In the genomic region with DNA sequence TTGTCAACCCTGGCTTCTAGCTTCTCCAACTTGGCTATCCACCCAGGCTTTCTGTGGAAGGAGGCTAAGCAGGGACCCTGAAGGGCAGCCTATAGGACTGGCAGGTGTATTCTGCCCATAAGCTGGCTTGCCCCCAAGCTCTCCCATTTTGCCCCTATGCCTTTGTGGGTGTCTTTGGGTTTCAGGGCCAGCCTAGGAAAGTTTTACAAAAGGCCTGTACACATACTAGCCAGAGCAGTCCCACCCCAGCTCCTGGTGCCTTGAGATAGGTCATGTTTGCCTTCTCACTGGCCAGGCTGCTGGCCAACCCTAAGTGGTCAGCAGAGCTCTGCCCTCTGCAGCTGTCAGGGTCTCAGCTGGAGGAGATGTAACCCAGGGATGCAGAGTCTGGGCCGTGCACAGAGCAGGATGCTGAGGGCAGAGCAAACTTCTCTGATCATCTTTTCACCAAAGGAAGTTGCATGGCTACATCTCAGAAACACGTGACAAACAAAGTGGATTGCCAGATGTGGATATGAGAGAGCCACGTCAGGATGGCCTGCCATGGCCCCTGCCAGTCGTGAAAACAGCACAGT, we compare ENCODE assay signal across 7 mouse cellular contexts. TPM values are rescaled to one million over a fixed set of nuclear protein-coding genes. Genes with fewer than 3 reads are reported as not detected.
DNase-seq lines count a peak whose midpoint lies in the region; ATAC-seq and TF ChIP-seq lines count a peak whose summit lies in the region.

No protein-coding gene starts in this region.

- H3K9ac ChIP-seq in lung, embryonic 14.5 days: peak overlapping the region; percentile 90
- H3K9ac ChIP-seq in hindbrain, embryonic 13.5 days: peak overlapping the region; percentile 98
- peak overlapping the region; percentile 95 for H3K9ac ChIP-seq in midbrain, embryonic 12.5 days (replicated peaks)

- H3K9me3 ChIP-seq in lung, embryonic 14.5 days (ENCODE audit: low read depth, low read length): no peaks in the 10 kb centered on the region
- H3K9me3 ChIP-seq in embryonic facial prominence, embryonic 10.5 days: no peaks in the 10 kb centered on the region
- H3K9me3 ChIP-seq in hindbrain, embryonic 13.5 days: no peaks in the 10 kb centered on the region
- H3K9me3 ChIP-seq in midbrain, embryonic 12.5 days: no peaks in the 10 kb centered on the region

- no peak for TF ChIP-seq CTCF in lung, embryonic 14.5 days (IDR thresholded peaks at IDR 0.05; ENCODE audit: low read depth)

- no peaks in the 10 kb centered on the region for H3K27me3 ChIP-seq in lung, embryonic 14.5 days (ENCODE audit: insufficient read depth, low read length)
- H3K27me3 ChIP-seq in embryonic facial prominence, embryonic 10.5 days (replicated peaks; ENCODE audit: low read depth, poor library complexity, severe bottlenecking): no peaks in the 10 kb centered on the region
- no peaks in the 10 kb centered on the region for H3K27me3 ChIP-seq in hindbrain, embryonic 13.5 days
- H3K27me3 ChIP-seq in midbrain, embryonic 12.5 days: peaks cover 8% of the 10 kb centered on the region; the same call in 1 of the 2 replicates

- H3K4me3 ChIP-seq in lung, embryonic 14.5 days (ENCODE audit: low read depth, low read length): peak overlapping the region; percentile 89
- peak overlapping the region; percentile 91 for H3K4me3 ChIP-seq in embryonic facial prominence, embryonic 10.5 days
- peak overlapping the region; percentile 91 for H3K4me3 ChIP-seq in hindbrain, embryonic 13.5 days
- peak overlapping the region; percentile 90 for H3K4me3 ChIP-seq in midbrain, embryonic 12.5 days

- DNase-seq in lung, embryonic 14.5 days: no peak
- no peak for DNase-seq in lung, postnatal 4 days
- no peak for DNase-seq in embryonic facial prominence, embryonic 10.5 days (ENCODE audit: low spot score)
- DNase-seq in frontal cortex, postnatal 25 days (ENCODE audit: low spot score in 2 of 2): no peak

- WGBS in lung, embryonic 14.5 days: 35% methylated on average over 4 of the region's 4 CpGs
- 47% methylated on average over 4 of the region's 4 CpGs for WGBS in embryonic facial prominence, embryonic 10.5 days
- 39% methylated on average over 4 of the region's 4 CpGs for WGBS in hindbrain, embryonic 13.5 days
- WGBS in midbrain, embryonic 12.5 days: 44% methylated on average over 4 of the region's 4 CpGs

- ATAC-seq in lung, embryonic 14.5 days (ENCODE audit: insufficient read depth): no peak
- ATAC-seq in hindbrain, embryonic 13.5 days (ENCODE audit: low FRiP score): no peak
- ATAC-seq in midbrain, embryonic 12.5 days (ENCODE audit: low FRiP score, low read depth): no peak
- ATAC-seq in inflammation-experienced regulatory T-cells, adult 6 months: no peak

- H3K36me3 ChIP-seq in lung, embryonic 14.5 days (ENCODE audit: insufficient read depth): peaks cover 23% of the 10 kb centered on the region
- H3K36me3 ChIP-seq in embryonic facial prominence, embryonic 10.5 days (replicated peaks): peaks cover 33% of the 10 kb centered on the region
- peaks cover 20% of the 10 kb centered on the region for H3K36me3 ChIP-seq in hindbrain, embryonic 13.5 days
- H3K36me3 ChIP-seq in midbrain, embryonic 12.5 days: peaks cover 20% of the 10 kb centered on the region

- peak overlapping the region; percentile 97 for H3K27ac ChIP-seq in lung, embryonic 14.5 days (ENCODE audit: low read depth)
- H3K27ac ChIP-seq in embryonic facial prominence, embryonic 10.5 days (replicated peaks): peak overlapping the region; percentile 99
- H3K27ac ChIP-seq in hindbrain, embryonic 13.5 days: peak overlapping the region; percentile 100
- peak overlapping the region; percentile 100 for H3K27ac ChIP-seq in midbrain, embryonic 12.5 days (replicated peaks)

- peak overlapping the region; percentile 97 for H3K4me2 ChIP-seq in lung, embryonic 14.5 days
- peak overlapping the region; percentile 99 for H3K4me2 ChIP-seq in hindbrain, embryonic 13.5 days
- peak overlapping the region; percentile 86 for H3K4me2 ChIP-seq in midbrain, embryonic 12.5 days (replicated peaks)

- peaks cover 19% of the 10 kb centered on the region for H3K4me1 ChIP-seq in lung, embryonic 14.5 days (ENCODE audit: insufficient read depth)
- H3K4me1 ChIP-seq in embryonic facial prominence, embryonic 10.5 days: peaks cover 69% of the 10 kb centered on the region
- H3K4me1 ChIP-seq in hindbrain, embryonic 13.5 days (replicated peaks): peaks cover 49% of the 10 kb centered on the region
- H3K4me1 ChIP-seq in midbrain, embryonic 12.5 days: peaks cover 44% of the 10 kb centered on the region

RNA-seq across cellular contexts. Expression of gene Fasn, which starts 1.0 kb away (rescaled TPM):
- 83.3 and 95.5 TPM in 2 replicates for polyA plus RNA-seq in lung, embryonic 14.5 days (2014; fragmentation: Nextera tagmentation; extraction: Ambion mirVana)
- polyA plus RNA-seq in embryonic facial prominence, embryonic 10.5 days (2016; fragmentation: Nextera tagmentation; extraction: Ambion mirVana): 121 and 132 TPM in 2 replicates
- polyA plus RNA-seq in hindbrain, embryonic 13.5 days (2015; fragmentation: Nextera tagmentation; extraction: Ambion mirVana): 67.9 and 69.7 TPM in 2 replicates
- 139 and 140 TPM in 2 replicates for polyA plus RNA-seq in midbrain, embryonic 12.5 days (2016; fragmentation: Nextera tagmentation; extraction: Ambion mirVana)
- polyA plus RNA-seq in inflammation-experienced regulatory T-cells, adult 6 months (2017; shearing (Covaris generic)): 10 to 100 TPM; 22.7 to 31.3 (median 29.4) TPM

RNA-seq across cellular contexts. Expression of gene Dus1l, which starts 29.2 kb away (rescaled TPM):
- polyA plus RNA-seq in lung, embryonic 14.5 days (2014; fragmentation: Nextera tagmentation; extraction: Ambion mirVana): 77.2 and 87.4 TPM in 2 replicates
- polyA plus RNA-seq in embryonic facial prominence, embryonic 10.5 days (2016; fragmentation: Nextera tagmentation; extraction: Ambion mirVana): 96.6 and 101 TPM in 2 replicates
- 45.6 and 48.6 TPM in 2 replicates for polyA plus RNA-seq in hindbrain, embryonic 13.5 days (2015; fragmentation: Nextera tagmentation; extraction: Ambion mirVana)
- 64.2 and 67.6 TPM in 2 replicates for polyA plus RNA-seq in midbrain, embryonic 12.5 days (2016; fragmentation: Nextera tagmentation; extraction: Ambion mirVana)
- 10 to 100 TPM; 30.4 to 34.4 (median 34.3) TPM for polyA plus RNA-seq in inflammation-experienced regulatory T-cells, adult 6 months (2017; shearing (Covaris generic))

RNA-seq across cellular contexts. Expression of gene Gps1, which starts 41.3 kb away (rescaled TPM):
- polyA plus RNA-seq in lung, embryonic 14.5 days (2014; fragmentation: Nextera tagmentation; extraction: Ambion mirVana): 240 and 257 TPM in 2 replicates
- 265 and 272 TPM in 2 replicates for polyA plus RNA-seq in embryonic facial prominence, embryonic 10.5 days (2016; fragmentation: Nextera tagmentation; extraction: Ambion mirVana)
- 265 and 274 TPM in 2 replicates for polyA plus RNA-seq in hindbrain, embryonic 13.5 days (2015; fragmentation: Nextera tagmentation; extraction: Ambion mirVana)
- 235 and 248 TPM in 2 replicates for polyA plus RNA-seq in midbrain, embryonic 12.5 days (2016; fragmentation: Nextera tagmentation; extraction: Ambion mirVana)
- 100 to 1,000 TPM; 121 to 154 (median 127) TPM for polyA plus RNA-seq in inflammation-experienced regulatory T-cells, adult 6 months (2017; shearing (Covaris generic))

RNA-seq across cellular contexts. Expression of gene Rfng, which starts 41.4 kb away (rescaled TPM):
- 33.0 and 34.0 TPM in 2 replicates for polyA plus RNA-seq in lung, embryonic 14.5 days (2014; fragmentation: Nextera tagmentation; extraction: Ambion mirVana)
- polyA plus RNA-seq in embryonic facial prominence, embryonic 10.5 days (2016; fragmentation: Nextera tagmentation; extraction: Ambion mirVana): 40.0 and 42.1 TPM in 2 replicates
- polyA plus RNA-seq in hindbrain, embryonic 13.5 days (2015; fragmentation: Nextera tagmentation; extraction: Ambion mirVana): 98.0 and 98.5 TPM in 2 replicates
- 63.4 and 66.4 TPM in 2 replicates for polyA plus RNA-seq in midbrain, embryonic 12.5 days (2016; fragmentation: Nextera tagmentation; extraction: Ambion mirVana)
- polyA plus RNA-seq in inflammation-experienced regulatory T-cells, adult 6 months (2017; shearing (Covaris generic)): 1 to 10 TPM; 3.5 to 4.4 (median 3.7) TPM
